Mouse (Mus musculus) 3T3-L1 (cell line): ENCODE measurements around the gene Olfr981.
"Not testable (repeated sequence)": the region's sequence is repeated elsewhere in the genome, so short reads cannot be mapped to it uniquely, and the experiment has no call there.

Experiments
- DNase-seq: peaks from one replicate; pipeline ENCODE4 v3.0.0-alpha.2; 2015; ENCODE audit warnings: low read depth, low spot score

Gene Olfr981

DNA sequence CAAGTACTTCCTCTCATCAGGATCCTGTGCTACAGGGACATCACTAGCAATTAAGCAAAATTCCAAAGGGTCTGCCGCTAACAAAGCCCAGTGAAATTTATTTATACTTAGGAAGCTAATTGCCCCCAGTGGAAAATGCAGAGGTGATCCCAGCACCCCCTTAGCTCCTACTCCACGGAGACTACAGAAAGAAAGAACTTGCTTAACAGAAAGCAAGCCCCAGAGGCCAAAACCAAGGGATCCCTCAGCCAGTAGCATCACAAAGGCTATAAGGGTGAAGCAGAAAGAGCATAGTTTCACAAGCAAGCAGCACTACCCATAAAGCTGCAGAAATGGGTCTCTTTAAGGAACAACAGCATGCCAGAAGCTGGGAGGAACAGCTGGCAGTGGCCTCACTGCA lies at the start of gene Olfr981:
TSS of gene Olfr981 (plus strand) at position 301 of the 400 bp plus-strand sequence.
- no peak for DNase-seq

DNA sequence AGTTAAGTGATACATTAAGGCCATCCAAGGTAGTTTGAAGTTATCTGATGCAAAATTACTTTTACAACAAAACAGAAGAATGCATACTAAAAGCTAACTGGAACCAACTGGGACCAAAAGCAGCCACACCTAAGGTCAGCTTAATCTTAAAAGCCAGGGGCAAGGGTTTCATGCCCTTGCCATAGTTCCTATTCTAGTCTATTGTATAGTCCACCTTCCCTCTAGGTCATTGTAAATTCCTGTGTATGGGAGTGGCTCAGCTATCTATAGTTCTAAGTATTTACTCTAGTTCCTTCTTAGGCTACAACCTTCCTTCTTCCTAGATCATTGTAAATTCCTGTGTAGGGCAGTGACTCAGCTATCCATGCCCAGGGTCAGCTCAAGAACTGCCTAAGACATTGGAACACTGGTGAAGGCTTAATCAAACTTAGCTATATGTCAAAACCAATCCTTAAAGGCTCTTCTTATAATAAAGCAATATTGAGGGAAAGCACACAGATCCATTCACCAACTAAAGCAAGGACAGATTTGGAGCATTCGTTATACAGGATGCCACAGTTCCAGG lies 44.6 kb upstream of the Olfr981 start:
- not testable (repeated sequence) for DNase-seq

DNA sequence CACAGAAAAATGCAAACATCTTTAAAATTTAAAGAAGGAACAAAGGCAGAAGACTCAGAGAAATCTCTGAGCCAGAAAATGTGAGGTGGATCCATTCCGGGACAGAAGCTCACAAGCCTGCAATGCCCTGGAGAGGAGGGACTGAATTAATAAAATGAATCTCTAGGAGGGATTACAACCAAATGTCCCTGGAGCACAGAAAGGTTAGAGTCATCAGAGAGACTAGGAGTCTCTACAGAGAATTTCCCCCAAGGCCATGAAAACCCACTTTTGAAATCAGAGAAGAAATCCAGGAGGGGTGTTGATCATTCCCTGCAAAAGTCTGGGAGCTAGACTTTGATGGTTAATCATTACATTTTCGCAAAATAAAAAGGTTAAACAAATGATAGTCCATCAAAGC lies 29.5 kb upstream of the Olfr981 start, which contains the start of gene Olfr978:
TSS of gene Olfr978 (plus strand) at position 301 of the 400 bp plus-strand sequence.
- DNase-seq, result no peak

DNA sequence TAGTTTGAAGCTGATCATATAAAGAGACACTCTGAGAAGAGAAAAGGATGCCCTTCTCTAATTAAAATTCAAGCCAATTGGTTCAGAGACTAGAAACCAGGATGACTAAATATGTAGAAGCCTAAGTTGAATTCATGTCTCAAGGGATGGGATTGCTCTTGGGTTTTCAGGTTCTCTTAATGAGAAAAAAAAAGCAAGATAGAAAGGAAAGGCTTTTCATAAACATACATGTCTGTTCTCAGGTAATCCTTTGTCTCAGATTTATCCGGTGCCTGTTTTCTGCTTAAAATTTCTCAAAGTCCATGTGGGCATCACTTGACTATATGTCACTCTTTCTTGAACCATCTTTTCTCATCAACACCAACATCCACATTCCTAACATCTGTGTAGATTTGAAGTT lies 17.9 kb upstream of the Olfr981 start, which contains the start of gene Olfr979:
TSS of gene Olfr979 (minus strand) at position 101 of the 400 bp plus-strand sequence.
- no peak for DNase-seq

DNA sequence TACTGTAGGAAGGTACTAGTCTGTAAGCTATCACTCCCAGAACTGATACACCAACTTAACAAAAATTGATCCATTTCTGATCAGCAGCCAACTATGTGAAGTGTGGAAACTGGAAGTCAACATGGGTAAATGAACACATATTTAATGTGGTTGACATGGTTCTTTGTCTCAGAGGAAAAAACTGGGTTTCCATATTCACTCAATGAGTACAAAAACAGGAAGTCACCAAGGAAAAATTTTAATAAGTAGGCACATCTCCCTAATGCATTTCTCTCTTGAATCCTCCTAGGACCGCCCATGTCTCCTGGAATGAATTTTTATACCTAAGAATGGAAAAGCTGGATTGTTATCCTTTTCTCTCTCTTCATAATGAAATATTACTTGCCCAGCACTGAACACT lies 11.8 kb upstream of the Olfr981 start, which contains the start of gene Olfr980:
TSS of gene Olfr980 (minus strand) at position 101 of the 400 bp plus-strand sequence.
- DNase-seq, result no peak

DNA sequence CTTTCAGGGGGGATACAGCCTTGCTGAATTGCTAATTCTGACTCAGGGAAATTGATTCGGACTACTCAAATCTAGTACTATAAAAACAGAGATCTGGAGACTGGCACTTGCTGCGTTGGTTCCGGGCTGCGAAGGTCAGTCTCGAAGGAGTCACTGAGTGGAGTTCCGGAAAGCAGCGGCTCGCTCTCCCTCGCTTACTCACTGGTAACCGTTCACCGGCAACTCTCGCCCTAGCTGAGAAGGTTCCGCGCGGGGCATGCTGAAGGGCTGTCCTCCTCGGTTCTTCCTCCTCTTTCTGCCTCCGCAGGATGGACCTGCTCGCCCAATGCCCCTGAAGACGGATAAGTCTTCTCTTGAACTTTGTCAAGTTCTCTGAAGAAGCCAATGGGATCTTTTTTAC lies 28.9 kb downstream of the Olfr981 start:
- DNase-seq, result no peak

DNA sequence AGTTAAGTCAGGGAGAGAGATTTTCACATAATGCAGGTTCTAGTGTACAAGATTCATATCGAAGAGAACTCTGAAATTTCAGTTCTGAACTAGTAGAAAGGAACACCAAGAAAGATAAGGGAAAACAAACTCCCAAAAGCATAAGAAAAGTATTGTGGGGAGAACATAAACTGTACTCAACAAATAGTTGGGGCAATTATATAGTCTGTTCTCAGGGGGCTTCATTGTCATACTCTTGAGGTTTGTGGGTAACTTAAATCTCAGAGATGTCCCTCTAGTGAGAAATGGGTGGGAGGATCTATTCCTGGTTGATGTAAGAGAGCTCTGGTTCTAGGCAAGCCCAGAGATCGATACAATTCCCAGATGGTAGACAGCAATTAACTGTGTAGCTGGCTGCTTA lies 52.3 kb downstream of the Olfr981 start, which contains the start of gene Olfr982:
TSS of gene Olfr982 (plus strand) at position 301 of the 400 bp plus-strand sequence.
- DNase-seq, result no peak
